Mouse (Mus musculus) ES-Bruce4 (cell line): ENCODE results near the gene Ptprk. TPM values are rescaled to one million over a fixed set of nuclear protein-coding genes. Genes with fewer than 3 reads are reported as not detected.

ENCODE experiments used
- H3K27ac ChIP-seq: 2 replicates; pipeline ENCODE4 v1.5.1; 2012; ENCODE audit warnings: low read length, inconsistent platforms; ENCODE audit not compliant: insufficient read depth
- H3K27me3 ChIP-seq: 2 replicates; pipeline ENCODE4 v1.6.1; 2012; ENCODE audit warnings: mild to moderate bottlenecking, low read length, inconsistent platforms; ENCODE audit not compliant: control insufficient read depth, poor library complexity, insufficient read depth, severe bottlenecking
- H3K36me3 ChIP-seq: 2 replicates; pipeline ENCODE4 v1.6.1; 2012; ENCODE audit warnings: inconsistent platforms, mild to moderate bottlenecking, low read length, moderate library complexity; ENCODE audit not compliant: control insufficient read depth, poor library complexity, insufficient read depth, severe bottlenecking
- H3K4me1 ChIP-seq: one replicate; pipeline ENCODE4 v1.8.1; 2011; ENCODE audit warnings: low read length; ENCODE audit not compliant: control insufficient read depth, insufficient read depth
- H3K4me3 ChIP-seq: 2 replicates; pipeline ENCODE4 v1.5.1; 2011; ENCODE audit warnings: low read depth, mild to moderate bottlenecking, low read length
- H3K9ac ChIP-seq: 2 replicates; pipeline ENCODE4 v1.6.1; 2012; ENCODE audit warnings: low read depth, mild to moderate bottlenecking, inconsistent platforms; ENCODE audit not compliant: poor library complexity, severe bottlenecking
- H3K9me3 ChIP-seq: replicated peaks from 2 replicates; pipeline ENCODE4 v1.6.1; 2012; ENCODE audit warnings: mild to moderate bottlenecking, low read length, inconsistent platforms; ENCODE audit not compliant: control insufficient read depth, poor library complexity, insufficient read depth, severe bottlenecking
- CTCF ChIP-seq: IDR thresholded peaks from one replicate; pipeline ENCODE4 v1.8.1; 2011; ENCODE audit warnings: low read depth, low read length
- EP300 ChIP-seq: IDR thresholded peaks from 2 replicates; pipeline ENCODE4 v1.6.1; 2011; ENCODE audit warnings: low read depth, low read length; ENCODE audit not compliant: insufficient read depth
- POLR2A ChIP-seq: IDR thresholded peaks from one replicate; pipeline ENCODE4 v1.8.1; 2011; ENCODE audit warnings: low read length; ENCODE audit not compliant: insufficient read depth
- polyA plus RNA-seq: library from polyadenylated mRNA; stranded (reverse); fragments of >200 nt; gene quantifications from 2 replicates; pipeline ENCODE4 v1.2.4, GENCODE M21; 2011; ENCODE audit warnings: low read depth; ENCODE audit not compliant: missing spikeins, insufficient read depth, insufficient read length

The Ptprk gene
- polyA plus RNA-seq, 1 experiment = 48.9 TPM

DNA sequence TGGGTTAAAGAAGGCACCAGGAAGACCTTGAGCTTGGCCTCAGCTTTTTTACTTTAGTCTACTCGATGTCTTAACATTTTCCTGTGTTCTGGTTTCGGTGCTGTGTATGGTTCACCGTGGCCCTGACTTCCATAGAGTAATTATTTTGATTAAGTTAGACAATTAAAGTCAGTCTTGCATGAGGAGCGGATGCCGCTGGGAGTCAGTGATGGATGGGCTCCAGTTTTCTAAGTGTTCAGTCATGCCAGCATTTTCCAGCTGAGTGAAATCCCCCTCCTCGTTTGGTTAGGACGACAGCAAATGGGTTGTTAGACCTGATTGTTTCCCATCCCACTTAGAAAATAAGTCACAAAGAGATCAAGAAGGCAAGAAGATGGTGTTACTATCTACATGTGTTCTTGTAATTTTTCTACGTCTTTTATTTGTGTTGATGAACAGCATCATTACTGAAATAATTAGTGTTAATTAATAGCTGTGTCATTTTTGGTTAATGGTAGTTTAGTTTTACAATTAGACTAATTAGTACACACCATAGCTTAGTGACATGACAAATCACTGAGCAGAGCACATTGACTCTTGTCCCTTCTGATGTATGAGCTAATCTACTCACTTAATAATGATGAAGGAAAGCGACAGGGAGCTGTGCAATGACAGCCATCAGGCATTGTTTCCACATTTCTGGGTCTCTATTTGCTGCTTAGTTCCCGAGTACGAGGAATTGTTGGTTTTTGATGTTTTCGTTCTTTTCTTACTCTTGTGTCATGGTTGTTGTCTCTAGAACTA, 390.3 kb downstream of the Ptprk start:
- Histone ChIP-seq H3K27ac (no peak overlapping the region), H3K4me1 (no peaks in the 10 kb centered on the region), H3K9ac (no peak overlapping the region), H3K4me3 (no peak overlapping the region), H3K27me3 (no peaks in the 10 kb centered on the region), H3K36me3 (no peaks in the 10 kb centered on the region), H3K9me3 (no peaks in the 10 kb centered on the region)
- TF ChIP-seq CTCF = no peak
- TF ChIP-seq EP300 = no peak
- TF ChIP-seq POLR2A = no peak

DNA sequence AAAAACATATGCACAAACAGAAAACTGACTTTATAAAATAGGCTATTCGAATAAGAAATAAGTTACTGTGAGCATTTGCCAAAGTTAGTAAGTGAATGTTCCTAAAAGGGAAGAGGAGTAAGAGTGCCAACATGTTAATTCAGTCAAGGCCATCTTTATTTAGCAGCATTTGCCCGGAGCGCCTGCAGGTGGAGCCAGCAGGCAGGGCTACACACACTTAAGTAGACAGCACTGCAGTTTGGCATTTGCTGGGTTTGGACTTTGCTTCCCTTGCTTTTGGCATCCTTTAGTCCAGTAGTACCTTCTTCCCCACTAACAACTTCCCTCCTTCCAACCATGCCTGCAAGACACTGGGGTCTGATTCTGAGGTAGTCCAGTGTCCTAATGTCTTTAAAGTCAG, 411.0 kb downstream of the Ptprk start:
- Histone ChIP-seq H3K27ac (no peak overlapping the region), H3K36me3 (no peaks in the 10 kb centered on the region), H3K4me1 (no peaks in the 10 kb centered on the region), H3K4me3 (no peak overlapping the region), H3K9ac (no peak overlapping the region), H3K27me3 (no peaks in the 10 kb centered on the region), H3K9me3 (no peaks in the 10 kb centered on the region)
- no peak for TF ChIP-seq POLR2A
- TF ChIP-seq CTCF = peak; percentile 82

DNA sequence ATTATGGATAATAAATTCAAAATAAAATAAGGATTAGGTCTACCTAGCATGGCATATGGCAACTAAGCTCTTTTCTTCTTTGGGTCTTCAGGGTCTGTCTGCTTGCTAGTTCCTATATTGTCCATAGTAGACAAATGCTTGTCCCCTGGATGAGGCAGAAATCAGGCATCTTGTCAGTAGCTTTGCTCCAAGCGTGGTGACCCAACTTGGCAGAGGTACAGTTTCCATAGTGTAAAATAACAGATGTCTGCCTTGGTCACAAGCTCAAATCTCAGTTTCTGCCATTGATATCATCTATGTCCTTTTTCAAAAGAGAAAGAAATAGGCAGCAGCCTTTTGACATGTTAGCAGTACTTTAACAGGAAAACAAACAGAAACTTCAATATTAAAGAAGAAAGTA, 416.4 kb downstream of the Ptprk start:
- peaks cover 2% of the 10 kb centered on the region for H3K4me1 ChIP-seq
- no peak overlapping the region for H3K27ac ChIP-seq
- no peak overlapping the region for H3K9ac ChIP-seq
- H3K9me3 ChIP-seq = no peaks in the 10 kb centered on the region
- H3K4me3 ChIP-seq = no peak overlapping the region
- TF ChIP-seq CTCF (no peak), EP300 (no peak), POLR2A (no peak)
- H3K27me3 ChIP-seq = no peaks in the 10 kb centered on the region
- H3K36me3 ChIP-seq = no peaks in the 10 kb centered on the region

DNA sequence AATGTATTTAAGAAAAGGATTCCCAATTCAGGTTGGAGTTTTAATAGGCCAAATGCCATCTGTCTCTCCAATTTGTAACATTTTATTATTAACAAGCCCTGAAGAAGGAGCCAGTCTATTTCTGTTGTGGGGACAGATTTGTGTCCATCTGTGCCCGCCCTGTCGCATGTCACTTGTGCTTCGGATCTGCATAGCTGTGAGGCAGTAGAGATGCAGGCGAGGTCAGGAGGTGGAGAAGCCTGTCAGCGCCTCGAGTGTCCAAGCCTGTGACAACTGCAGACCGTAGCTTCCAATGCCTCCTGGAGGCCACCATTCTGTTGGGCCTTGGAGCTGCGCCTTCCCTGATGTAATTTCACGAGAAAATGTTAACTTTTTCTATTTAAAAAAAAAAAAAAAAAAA, 417.6 kb downstream of the Ptprk start:
- no peak overlapping the region for H3K9ac ChIP-seq
- no peaks in the 10 kb centered on the region for H3K9me3 ChIP-seq
- H3K4me1 ChIP-seq = peaks cover 2% of the 10 kb centered on the region
- no peaks in the 10 kb centered on the region for H3K27me3 ChIP-seq
- no peak overlapping the region for H3K27ac ChIP-seq
- TF ChIP-seq EP300 (no peak), CTCF (no peak), POLR2A (no peak)
- H3K36me3 ChIP-seq = no peaks in the 10 kb centered on the region
- H3K4me3 ChIP-seq = no peak overlapping the region

DNA sequence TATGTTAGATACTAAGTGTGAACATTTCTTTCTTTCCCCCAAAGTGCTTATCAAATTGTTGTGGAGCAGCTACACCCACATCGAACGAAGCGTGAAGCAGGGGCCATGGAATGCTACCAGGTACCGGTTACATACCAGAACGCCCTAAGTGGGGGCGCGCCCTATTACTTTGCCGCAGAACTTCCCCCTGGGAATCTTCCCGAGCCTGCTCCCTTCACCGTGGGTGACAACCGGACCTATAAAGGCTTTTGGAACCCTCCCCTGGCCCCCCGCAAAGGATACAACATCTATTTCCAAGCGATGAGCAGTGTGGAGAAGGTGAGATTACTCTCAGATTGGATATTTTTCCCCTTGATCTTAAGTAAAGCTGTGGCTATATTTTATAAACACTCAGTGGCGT, 418.2 kb downstream of the Ptprk start:
- no peaks in the 10 kb centered on the region for H3K36me3 ChIP-seq
- H3K4me1 ChIP-seq = peaks cover 2% of the 10 kb centered on the region
- H3K4me3 ChIP-seq = no peak overlapping the region
- H3K27ac ChIP-seq = peak overlapping the region; percentile 84
- H3K9ac ChIP-seq = peak overlapping the region; percentile 34; the same call in 1 of the 2 replicates
- TF ChIP-seq EP300 (no peak), CTCF (no peak), POLR2A (no peak)
- H3K27me3 ChIP-seq = no peaks in the 10 kb centered on the region
- H3K9me3 ChIP-seq = no peaks in the 10 kb centered on the region

DNA sequence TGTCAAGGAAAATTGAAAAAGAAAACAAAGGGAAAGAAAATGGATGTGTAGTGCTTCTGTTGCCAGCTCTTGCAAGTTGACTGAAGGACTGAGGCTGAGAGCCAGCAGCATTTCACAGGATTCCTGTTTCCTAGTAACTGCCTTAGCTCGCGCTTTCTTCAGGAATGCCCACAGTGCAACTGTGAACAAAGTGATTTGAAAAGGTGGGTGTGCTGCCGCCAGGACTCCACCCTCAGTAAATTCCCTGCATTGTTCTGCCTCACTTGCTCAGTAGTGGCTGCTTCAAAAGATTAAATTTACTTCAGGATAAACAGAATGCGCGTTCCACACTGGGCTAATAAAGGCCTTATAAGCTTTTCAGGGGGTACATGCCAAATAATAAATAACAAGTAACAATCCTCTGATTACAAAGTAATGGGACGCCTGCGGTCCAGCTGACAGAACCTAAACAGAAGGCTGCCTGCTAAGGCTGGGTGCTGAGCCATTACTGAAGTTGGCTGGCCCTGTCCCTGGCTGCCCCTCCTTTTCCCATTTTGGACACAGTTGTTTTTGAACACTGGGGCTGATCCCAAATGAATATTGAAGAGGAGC, 418.7 kb downstream of the Ptprk start:
- H3K9ac ChIP-seq = peak overlapping the region; percentile 34; the same call in 1 of the 2 replicates
- H3K4me1 ChIP-seq = peaks cover 2% of the 10 kb centered on the region
- H3K36me3 ChIP-seq = no peaks in the 10 kb centered on the region
- no peaks in the 10 kb centered on the region for H3K27me3 ChIP-seq
- H3K9me3 ChIP-seq = no peaks in the 10 kb centered on the region
- H3K27ac ChIP-seq = peak overlapping the region; percentile 84
- H3K4me3 ChIP-seq = no peak overlapping the region
- peak; percentile 52; the same call in 1 of the 2 replicates for TF ChIP-seq EP300
- TF ChIP-seq POLR2A = no peak
- TF ChIP-seq CTCF = no peak
